Mouse (Mus musculus): Measurements from ENCODE around the gene Psg19. TPM values are rescaled to one million over a fixed set of nuclear protein-coding genes. Genes with fewer than 3 reads are reported as not detected.

Gene Psg19
- not detected in 2 replicates for polyA plus RNA-seq (2014; fragmentation: Nextera tagmentation; extraction: Ambion mirVana)

DNA sequence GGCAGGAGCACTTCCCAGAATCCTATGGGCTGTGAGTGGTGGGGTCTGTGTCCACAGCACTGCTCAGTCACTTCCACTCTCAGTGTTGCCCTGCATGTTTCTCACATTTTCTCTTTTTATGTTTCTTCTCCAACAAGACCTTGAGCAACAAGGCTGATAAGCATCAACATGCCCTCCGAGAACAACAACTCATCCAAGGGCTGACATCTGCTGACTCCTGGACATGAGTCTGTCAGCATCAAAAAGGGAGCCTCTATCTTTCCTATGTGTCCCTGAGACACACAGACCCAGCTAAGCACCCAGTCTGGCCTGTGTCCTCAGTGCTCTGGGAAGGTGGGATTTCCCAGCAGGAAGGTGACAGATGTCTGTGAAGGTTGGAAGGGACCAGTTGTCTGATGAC lies at the start of gene Psg19:
Gene Psg19, minus strand, starts transcription at position 101 of the 400 bp plus-strand sequence.
- Histone ChIP-seq H3K4me1 (ENCODE audit: insufficient read depth) (no peaks in the 10 kb centered on the region), H3K4me2 (no peak within 1 kb of the TSS), H3K27me3 (ENCODE audit: insufficient read depth, low read length) (no peaks in the 10 kb centered on the region), H3K36me3 (ENCODE audit: insufficient read depth) (no peaks in the 10 kb centered on the region), H3K9me3 (ENCODE audit: low read depth, low read length) (no peaks in the 10 kb centered on the region), H3K27ac (ENCODE audit: low read depth) (no peak within 1 kb of the TSS), H3K4me3 (ENCODE audit: low read depth, low read length) (no peak within 1 kb of the TSS), H3K9ac (no peak within 1 kb of the TSS)
- 81% methylated on average over 1 of the region's 1 CpGs for WGBS
- DNase-seq = no peak
- no peak for TF ChIP-seq CTCF (IDR thresholded peaks at IDR 0.05; ENCODE audit: low read depth)
- no peak for ATAC-seq (ENCODE audit: insufficient read depth)

DNA sequence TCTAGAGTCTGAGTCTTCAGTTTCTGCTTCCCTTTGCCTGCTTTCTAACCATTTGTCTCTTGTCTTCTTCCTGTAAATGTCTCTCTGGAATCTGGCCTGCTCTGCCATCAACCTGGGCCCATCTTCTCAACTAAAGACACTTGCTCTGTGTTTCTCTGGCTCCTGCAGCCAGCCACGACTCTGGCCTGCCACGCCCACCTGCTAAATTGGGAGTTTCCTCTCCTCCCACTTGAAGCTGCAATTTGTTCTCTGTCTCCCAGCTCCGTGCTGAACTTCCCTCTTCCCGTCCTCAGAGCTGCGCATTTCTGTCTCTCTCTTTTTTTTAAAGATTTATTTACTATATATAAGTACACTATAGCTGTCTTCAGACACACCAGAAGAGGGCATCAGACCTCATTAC lies 46.5 kb upstream of the Psg19 start:
- WGBS = 29% methylated on average over 5 of the region's 5 CpGs
- no peak for ATAC-seq (ENCODE audit: insufficient read depth)
- 0 out of 2 replicates have a peak, but pooled peaks cover 2% of the 10 kb centered on the region for H3K4me1 ChIP-seq (ENCODE audit: insufficient read depth)
- no peaks in the 10 kb centered on the region for H3K36me3 ChIP-seq (ENCODE audit: insufficient read depth)
- no peak overlapping the region for H3K9ac ChIP-seq
- DNase-seq = no peak
- no peaks in the 10 kb centered on the region for H3K9me3 ChIP-seq (ENCODE audit: low read depth, low read length)
- H3K27me3 ChIP-seq (ENCODE audit: insufficient read depth, low read length) = no peaks in the 10 kb centered on the region
- no peak for TF ChIP-seq CTCF (IDR thresholded peaks at IDR 0.05; ENCODE audit: low read depth)
- H3K4me2 ChIP-seq = no peak overlapping the region
- no peak overlapping the region for H3K27ac ChIP-seq (ENCODE audit: low read depth)
- no peak overlapping the region for H3K4me3 ChIP-seq (ENCODE audit: low read depth, low read length)

DNA sequence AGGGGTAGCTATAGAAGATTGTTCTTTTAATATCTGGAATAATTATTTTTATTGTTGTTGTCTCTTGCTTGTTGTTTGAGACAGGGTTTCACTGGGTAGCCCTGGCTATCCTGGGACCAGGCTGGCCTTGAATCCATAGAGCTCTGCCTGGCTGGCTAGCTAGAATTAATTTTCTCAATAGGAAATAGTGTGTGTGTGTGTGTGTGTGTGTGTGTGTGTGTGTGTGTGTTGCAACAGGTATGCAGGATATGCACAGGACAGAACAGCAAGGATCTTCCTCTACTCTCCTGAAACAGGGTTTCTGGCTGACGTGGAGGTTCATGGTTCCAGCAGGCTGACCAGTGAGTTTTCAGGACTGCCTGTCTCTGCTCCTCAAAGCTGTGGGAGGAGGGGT lies 42.9 kb upstream of the Psg19 start:
- TF ChIP-seq CTCF (IDR thresholded peaks at IDR 0.05; ENCODE audit: low read depth) = no peak
- peak overlapping the region; percentile 76; the same call in 1 of the 2 replicates for H3K27ac ChIP-seq (ENCODE audit: low read depth)
- WGBS = 64% methylated on average over 1 of the region's 1 CpGs
- H3K4me2 ChIP-seq = peak overlapping the region; percentile 69
- no peaks in the 10 kb centered on the region for H3K9me3 ChIP-seq (ENCODE audit: low read depth, low read length)
- H3K9ac ChIP-seq = peak overlapping the region; percentile 43
- no peaks in the 10 kb centered on the region for H3K36me3 ChIP-seq (ENCODE audit: insufficient read depth)
- DNase-seq = no peak
- 0 out of 2 replicates have a peak, but pooled peaks cover 2% of the 10 kb centered on the region for H3K4me1 ChIP-seq (ENCODE audit: insufficient read depth)
- no peaks in the 10 kb centered on the region for H3K27me3 ChIP-seq (ENCODE audit: insufficient read depth, low read length)
- peak overlapping the region; percentile 31 for H3K4me3 ChIP-seq (ENCODE audit: low read depth, low read length)
- ATAC-seq (ENCODE audit: insufficient read depth) = peak; percentile 18; the same call in 1 of the 2 replicates

DNA sequence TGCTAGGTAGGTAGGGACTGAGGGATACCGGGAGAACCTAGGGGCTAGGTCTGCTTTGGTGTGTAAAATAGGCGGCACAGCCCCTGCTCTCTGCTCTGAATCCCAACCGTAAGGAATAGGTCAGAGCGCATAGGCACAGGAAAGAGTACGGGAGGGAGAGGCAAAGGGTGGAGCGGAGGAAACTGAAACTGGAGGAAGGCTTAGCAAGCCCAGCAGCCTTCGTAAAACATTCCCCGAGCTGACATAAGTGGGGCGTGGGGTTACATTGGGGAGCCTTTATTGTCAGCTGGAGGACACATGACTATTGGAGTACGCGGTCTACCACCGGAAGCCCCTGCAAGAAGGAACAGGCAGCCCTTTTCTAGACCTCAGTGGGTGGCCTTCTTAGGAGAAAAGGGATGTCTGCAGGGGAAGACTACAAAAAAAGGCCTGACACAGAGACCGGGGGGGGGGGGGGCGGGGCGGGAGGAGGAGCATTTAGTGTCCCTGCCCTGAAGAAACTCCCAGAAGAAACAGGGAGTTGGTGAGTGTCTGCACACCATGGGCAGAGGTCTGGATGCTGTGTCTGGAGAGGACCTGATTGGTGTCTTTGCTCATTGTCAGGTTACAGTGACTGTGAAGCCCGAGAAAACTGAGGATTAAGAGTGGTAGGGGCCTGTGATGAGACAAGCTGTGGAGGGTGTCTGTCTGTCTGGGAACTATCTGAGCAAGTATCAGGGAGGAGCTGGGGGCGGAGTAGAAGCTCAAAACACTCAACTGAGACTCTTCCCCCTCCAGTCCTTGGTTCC lies 42.3 kb upstream of the Psg19 start:
- Histone ChIP-seq H3K27me3 (ENCODE audit: insufficient read depth, low read length) (no peaks in the 10 kb centered on the region), H3K4me3 (ENCODE audit: low read depth, low read length) (peak overlapping the region; percentile 41), H3K36me3 (ENCODE audit: insufficient read depth) (no peaks in the 10 kb centered on the region), H3K4me1 (ENCODE audit: insufficient read depth) (0 out of 2 replicates have a peak, but pooled peaks cover 2% of the 10 kb centered on the region), H3K9ac (peak overlapping the region; percentile 61), H3K27ac (ENCODE audit: low read depth) (peak overlapping the region; percentile 96), H3K4me2 (peak overlapping the region; percentile 69), H3K9me3 (ENCODE audit: low read depth, low read length) (no peaks in the 10 kb centered on the region)
- peak; percentile 89 for ATAC-seq (ENCODE audit: insufficient read depth)
- peak; percentile 87 for DNase-seq
- WGBS = 3% methylated on average over 14 of the region's 17 CpGs
- no peak for TF ChIP-seq CTCF (IDR thresholded peaks at IDR 0.05; ENCODE audit: low read depth)

DNA sequence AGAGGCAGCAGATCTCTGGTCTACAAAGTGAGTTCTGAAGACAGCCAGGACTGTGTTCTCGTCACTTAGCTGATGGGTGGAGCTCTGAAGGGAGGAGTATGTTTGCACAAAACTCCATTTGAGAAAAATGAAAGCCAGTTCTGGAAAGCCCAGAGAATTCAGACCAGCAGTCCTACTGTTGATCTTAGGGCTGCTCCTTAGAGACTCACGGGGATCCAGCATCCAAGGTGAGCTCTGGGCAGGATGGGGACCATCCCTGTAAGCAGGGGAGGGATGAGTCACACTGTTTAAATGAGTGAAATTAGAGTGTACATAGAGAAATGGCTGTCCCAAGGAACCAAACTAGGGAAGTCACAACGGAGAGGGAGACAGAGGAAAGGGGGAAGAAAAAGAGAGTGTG lies 41.5 kb upstream of the Psg19 start, which contains the start of gene Mill2:
Gene Mill2, plus strand, starts transcription at position 102 of the 400 bp plus-strand sequence.
- TF ChIP-seq CTCF (IDR thresholded peaks at IDR 0.05; ENCODE audit: low read depth) = no peak
- peak within 1 kb of the TSS; percentile 69 for H3K4me2 ChIP-seq
- peak within 1 kb of the TSS; percentile 96 for H3K27ac ChIP-seq (ENCODE audit: low read depth)
- H3K9me3 ChIP-seq (ENCODE audit: low read depth, low read length) = no peaks in the 10 kb centered on the region
- H3K36me3 ChIP-seq (ENCODE audit: insufficient read depth) = no peaks in the 10 kb centered on the region
- WGBS = 7% methylated on average over 3 of the region's 3 CpGs
- H3K4me3 ChIP-seq (ENCODE audit: low read depth, low read length) = peak within 1 kb of the TSS; percentile 41
- peak; percentile 47 for ATAC-seq (ENCODE audit: insufficient read depth)
- DNase-seq = peak; percentile 73
- H3K27me3 ChIP-seq (ENCODE audit: insufficient read depth, low read length) = no peaks in the 10 kb centered on the region
- H3K4me1 ChIP-seq (ENCODE audit: insufficient read depth) = 0 out of 2 replicates have a peak, but pooled peaks cover 2% of the 10 kb centered on the region
- peak within 1 kb of the TSS; percentile 61 for H3K9ac ChIP-seq

DNA sequence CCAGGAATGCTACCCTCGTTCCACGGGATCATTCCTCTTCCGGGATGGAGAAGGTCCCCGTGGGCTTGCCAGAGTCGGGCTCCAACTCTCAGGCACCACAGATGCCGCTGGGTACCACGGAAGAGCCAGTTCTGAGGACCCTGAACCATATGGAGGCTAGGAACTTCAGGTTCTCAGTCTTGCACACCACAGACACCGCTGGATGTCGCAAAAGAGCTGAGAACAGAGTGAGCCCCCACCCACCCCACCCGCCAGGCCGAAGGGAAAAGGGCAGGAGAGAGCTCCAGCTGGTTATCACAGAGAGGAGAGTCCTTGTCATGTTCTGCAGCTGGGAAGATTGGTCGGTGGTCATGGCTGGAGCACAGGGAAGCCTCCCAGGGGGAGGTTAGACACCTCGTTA lies 34.0 kb upstream of the Psg19 start:
- DNase-seq = peak; percentile 18
- WGBS = 44% methylated on average over 13 of the region's 13 CpGs

DNA sequence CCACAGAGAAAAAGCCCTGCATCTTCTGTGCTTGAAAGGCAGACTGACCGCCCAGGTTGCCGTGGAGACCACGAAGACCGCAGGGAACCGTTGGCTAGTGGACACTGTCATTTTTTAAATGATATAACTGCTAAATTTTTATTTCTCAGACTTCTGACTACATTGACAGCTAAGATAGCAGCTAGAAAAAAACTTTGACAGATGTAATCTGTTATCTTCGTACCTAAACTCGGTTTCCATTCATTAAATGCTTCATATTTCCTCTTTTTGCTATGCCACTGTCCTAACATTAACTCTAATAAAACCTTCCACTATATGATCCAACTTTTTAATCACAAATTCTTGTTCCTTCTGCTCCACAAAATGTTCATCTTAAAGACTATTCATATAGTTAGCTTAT lies 31.2 kb upstream of the Psg19 start:
- H3K27me3 ChIP-seq (ENCODE audit: insufficient read depth, low read length) = no peaks in the 10 kb centered on the region
- no peaks in the 10 kb centered on the region for H3K36me3 ChIP-seq (ENCODE audit: insufficient read depth)
- no peak for TF ChIP-seq CTCF (IDR thresholded peaks at IDR 0.05; ENCODE audit: low read depth)
- WGBS = 73% methylated on average over 7 of the region's 7 CpGs
- DNase-seq (no peak), ATAC-seq (ENCODE audit: insufficient read depth) (no peak)
- H3K4me1 ChIP-seq (ENCODE audit: insufficient read depth) = no peaks in the 10 kb centered on the region
- no peak overlapping the region for H3K9ac ChIP-seq
- no peak overlapping the region for H3K4me3 ChIP-seq (ENCODE audit: low read depth, low read length)
- no peak overlapping the region for H3K4me2 ChIP-seq
- no peaks in the 10 kb centered on the region for H3K9me3 ChIP-seq (ENCODE audit: low read depth, low read length)
- no peak overlapping the region for H3K27ac ChIP-seq (ENCODE audit: low read depth)

More for the DNA sequence above, 34.0 kb upstream of the Psg19 start:
- Histone ChIP-seq H3K27me3 (ENCODE audit: insufficient read depth, low read length) (no peaks in the 10 kb centered on the region), H3K4me3 (ENCODE audit: low read depth, low read length) (no peak overlapping the region), H3K4me2 (no peak overlapping the region), H3K27ac (ENCODE audit: low read depth) (no peak overlapping the region), H3K36me3 (ENCODE audit: insufficient read depth) (no peaks in the 10 kb centered on the region), H3K4me1 (ENCODE audit: insufficient read depth) (no peaks in the 10 kb centered on the region), H3K9me3 (ENCODE audit: low read depth, low read length) (no peaks in the 10 kb centered on the region), H3K9ac (no peak overlapping the region)
- no peak for TF ChIP-seq CTCF (IDR thresholded peaks at IDR 0.05; ENCODE audit: low read depth)
- ATAC-seq (ENCODE audit: insufficient read depth) = no peak

Data from lung, embryonic 14.5 days (tissue).